In the genomic region with DNA sequence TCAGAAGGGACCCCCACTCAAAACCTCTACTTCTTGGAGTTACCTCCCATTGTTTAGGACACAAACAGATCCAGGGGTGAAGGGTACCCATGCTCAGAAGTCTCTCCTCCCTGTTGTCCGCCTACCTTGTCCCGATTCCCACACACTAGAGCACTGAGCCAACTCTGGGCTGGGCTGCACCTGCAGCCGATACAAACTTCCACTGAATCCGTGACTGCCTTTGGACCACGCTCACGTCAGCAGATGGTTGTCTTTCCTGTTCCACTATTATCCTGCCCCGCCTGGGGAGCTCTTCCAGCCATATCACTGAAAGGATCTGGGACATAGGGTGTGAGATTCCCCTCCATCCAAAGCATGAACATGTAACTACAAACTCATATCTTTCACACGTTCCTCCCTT, we compare ENCODE assay signal across 8 mouse cellular contexts.
"Had no signal": no experiment of that assay in that cellular context is flagged by ENCODE, and none has a peak within 500 bp of the region (broad histone marks: within the 10 kb centered on the region; RNA-seq: fewer than 3 reads in every experiment).

No protein-coding gene starts in this region.

- DNase-seq: kidney, adult 9 months; kidney, postnatal 36 days; left cerebral cortex, postnatal 4 days; lung, adult 18-20 months; lung, postnatal 36 days; right cerebral cortex, adult 18-20 months; right cerebral cortex, postnatal 25 days had no signal

- ATAC-seq: midbrain, embryonic 13.5 days had no signal
